Mouse (Mus musculus) C2C12 (cell line): ENCODE measurements around the gene Bpifa6.

Experiments used
- CEBPB ChIP-seq: IDR thresholded peaks from one replicate; pipeline ENCODE4 v1.6.1; 2011; ENCODE audit warnings: low read depth, mild to moderate bottlenecking, control low read depth, moderate library complexity
- CTCF ChIP-seq: IDR thresholded peaks from one replicate; pipeline ENCODE4 v1.5.1; 2011; ENCODE audit not compliant: control insufficient read depth, insufficient read depth, insufficient read length
- FOSL1 ChIP-seq: IDR thresholded peaks from one replicate; pipeline ENCODE4 v1.8.0; 2011; ENCODE audit warnings: mild to moderate bottlenecking, low read length; ENCODE audit not compliant: poor library complexity, insufficient read depth, severe bottlenecking
- MAX ChIP-seq: IDR thresholded peaks from one replicate; pipeline ENCODE4 v1.6.1; 2011; ENCODE audit warnings: mild to moderate bottlenecking, control low read depth
- MYOG ChIP-seq: IDR thresholded peaks from one replicate; pipeline ENCODE4 v1.6.1; 2011; ENCODE audit not compliant: control insufficient read depth, insufficient read length; ENCODE audit errors: extremely low read depth
- USF1 ChIP-seq: IDR thresholded peaks from one replicate; pipeline ENCODE4 v1.6.1; 2011; ENCODE audit warnings: low read depth, mild to moderate bottlenecking, control low read depth, moderate library complexity

- TF ChIP-seq CTCF (no peak), MAX (no peak), USF1 (no peak), MYOG (no peak), CEBPB (no peak), FOSL1 (no peak)
Measured at GRCm38 (mm10) chr2:154004456-154004855, 29.7 kb downstream of the Bpifa6 start.
